Mouse (Mus musculus) liver, adult 2 months (tissue): ENCODE measurements around the gene Slc20a1. TPM values are rescaled to one million over a fixed set of nuclear protein-coding genes. Genes with fewer than 3 reads are reported as not detected.
A peak's percentile ranks its signal among the peaks of the same experiment; 100 is the strongest.

Experiments
- DNase-seq: peaks from one replicate; pipeline ENCODE4 v3.0.0-alpha.2; 2011; ENCODE audit warnings: low read depth, low spot score; ENCODE audit errors: extremely low read depth
- H3K27ac ChIP-seq: fragments of 200-500 bp; replicated peaks from 2 replicates; pipeline ENCODE4 v1.5.1; 2012; ENCODE audit warnings: low read depth, mild to moderate bottlenecking, control low read depth, inconsistent platforms, low read length; ENCODE audit not compliant: insufficient read depth
- H3K27me3 ChIP-seq: fragments of 200-500 bp; 2 replicates; pipeline ENCODE4 v1.6.1; 2012; ENCODE audit warnings: mild to moderate bottlenecking, moderate library complexity, low read length, inconsistent platforms; ENCODE audit not compliant: control insufficient read depth, insufficient read depth
- H3K36me3 ChIP-seq: fragments of 200-500 bp; 2 replicates; pipeline ENCODE4 v1.6.1; 2012; ENCODE audit warnings: low read length, inconsistent platforms; ENCODE audit not compliant: control insufficient read depth, insufficient read depth
- H3K4me1 ChIP-seq: fragments of 200-500 bp; 2 replicates; pipeline ENCODE4 v1.6.1; 2011; ENCODE audit warnings: low read length; ENCODE audit not compliant: control insufficient read depth, insufficient read depth
- H3K4me3 ChIP-seq: fragments of 200-500 bp; 2 replicates; pipeline ENCODE4 v1.5.1; 2011; ENCODE audit warnings: low read depth, mild to moderate bottlenecking, control low read depth, low read length, moderate library complexity; ENCODE audit not compliant: insufficient read depth
- H3K79me2 ChIP-seq: fragments of 200-500 bp; 2 replicates; pipeline ENCODE4 v1.6.1; 2012; ENCODE audit warnings: inconsistent platforms, mild to moderate bottlenecking, low read length, moderate library complexity; ENCODE audit not compliant: control insufficient read depth, insufficient read depth
- H3K9ac ChIP-seq: fragments of 200-500 bp; 2 replicates; pipeline ENCODE4 v1.6.1; 2012; ENCODE audit warnings: low read depth, mild to moderate bottlenecking, control low read depth, inconsistent platforms, low read length
- CTCF ChIP-seq: fragments of 200-500 bp; IDR thresholded peaks from 2 replicates; pipeline ENCODE4 v1.5.1; 2011; ENCODE audit warnings: low read depth, low read length, control low read depth
- POLR2A ChIP-seq: fragments of 200-500 bp; IDR thresholded peaks from 2 replicates; pipeline ENCODE4 v1.6.1; 2011; ENCODE audit warnings: low read length, control low read depth; ENCODE audit not compliant: insufficient read depth; ENCODE audit errors: extremely low read depth
- WGBS: fragments of 180-500 bp; shearing (Covaris S2); methylation state at CpG from one replicate; pipeline ENCODE4 v1.1.7; 2018; 5-methylcytosine and 5-hydroxymethylcytosine counted together
- polyA plus RNA-seq: library from polyadenylated mRNA; depleted of rRNA; stranded (reverse); fragments of >200 nt; gene quantifications from 2 replicates; pipeline ENCODE4 v1.2.3, GENCODE M21; 2012
- total RNA-seq: library from RNA; depleted of rRNA; stranded (reverse); fragments of >200 nt; gene quantifications from 2 replicates; pipeline ENCODE4 v1.2.3, GENCODE M21; 2014

Gene Slc20a1
- total and polyA plus RNA-seq, 2 experiments = 9.4 to 36.0 TPM

DNA sequence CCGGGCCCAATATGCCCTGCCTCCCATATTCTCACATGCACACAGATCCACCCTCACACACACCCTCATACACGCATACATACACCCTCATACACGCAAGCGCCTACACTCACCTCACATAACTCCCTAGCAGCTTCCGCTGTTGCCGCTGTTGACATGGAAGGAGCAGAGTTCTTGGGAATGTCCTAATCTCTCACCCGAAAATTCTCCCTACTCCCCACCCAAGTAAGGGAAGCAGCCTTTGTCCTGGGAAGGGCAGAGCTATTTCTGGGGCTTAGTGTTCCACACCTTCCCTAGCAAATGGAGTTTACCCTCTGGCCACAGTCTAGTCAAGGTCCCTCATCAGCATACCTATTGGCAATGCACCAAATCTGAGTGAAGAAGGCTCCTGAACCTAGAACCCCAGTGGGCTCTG, 49.1 kb downstream of the Slc20a1 start:
- H3K9ac ChIP-seq = no peak overlapping the region
- no peak overlapping the region for H3K4me3 ChIP-seq
- no peak overlapping the region for H3K27ac ChIP-seq
- H3K27me3 ChIP-seq = no peaks in the 10 kb centered on the region
- no peak for TF ChIP-seq POLR2A
- TF ChIP-seq CTCF = no peak
- 0 out of 2 replicates have a peak, but pooled peaks cover 4% of the 10 kb centered on the region for H3K4me1 ChIP-seq
- H3K79me2 ChIP-seq = no peaks in the 10 kb centered on the region
- no peaks in the 10 kb centered on the region for H3K36me3 ChIP-seq
- peak; percentile 33 for DNase-seq
- 91% methylated on average over 7 of the region's 7 CpGs for WGBS

DNA sequence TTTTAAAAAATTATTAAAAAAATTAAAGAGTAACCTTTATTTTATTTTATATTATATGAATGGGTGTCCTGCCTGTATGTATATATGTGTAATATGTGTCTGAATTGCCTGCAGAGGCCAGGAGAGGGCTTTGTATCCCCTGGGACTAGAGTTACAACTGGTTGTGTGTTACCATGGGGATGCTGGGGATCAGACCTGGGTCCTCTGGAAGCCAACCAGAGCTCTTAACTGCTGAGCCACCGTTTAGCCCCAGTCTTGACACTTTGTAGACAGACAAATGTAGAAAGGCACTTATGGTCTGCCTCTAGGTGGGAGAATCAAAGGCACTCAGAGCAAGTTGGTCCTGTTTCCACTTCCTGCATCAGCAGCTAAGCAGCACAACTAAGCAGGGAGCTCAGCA, 50.8 kb downstream of the Slc20a1 start:
- H3K36me3 ChIP-seq = no peaks in the 10 kb centered on the region
- H3K27me3 ChIP-seq = no peaks in the 10 kb centered on the region
- 79% methylated on average over 1 of the region's 1 CpGs for WGBS
- H3K4me1 ChIP-seq = no peaks in the 10 kb centered on the region
- no peak overlapping the region for H3K9ac ChIP-seq
- DNase-seq = no peak
- no peak overlapping the region for H3K4me3 ChIP-seq
- no peak overlapping the region for H3K27ac ChIP-seq
- no peaks in the 10 kb centered on the region for H3K79me2 ChIP-seq
- TF ChIP-seq CTCF = no peak
- TF ChIP-seq POLR2A = no peak

DNA sequence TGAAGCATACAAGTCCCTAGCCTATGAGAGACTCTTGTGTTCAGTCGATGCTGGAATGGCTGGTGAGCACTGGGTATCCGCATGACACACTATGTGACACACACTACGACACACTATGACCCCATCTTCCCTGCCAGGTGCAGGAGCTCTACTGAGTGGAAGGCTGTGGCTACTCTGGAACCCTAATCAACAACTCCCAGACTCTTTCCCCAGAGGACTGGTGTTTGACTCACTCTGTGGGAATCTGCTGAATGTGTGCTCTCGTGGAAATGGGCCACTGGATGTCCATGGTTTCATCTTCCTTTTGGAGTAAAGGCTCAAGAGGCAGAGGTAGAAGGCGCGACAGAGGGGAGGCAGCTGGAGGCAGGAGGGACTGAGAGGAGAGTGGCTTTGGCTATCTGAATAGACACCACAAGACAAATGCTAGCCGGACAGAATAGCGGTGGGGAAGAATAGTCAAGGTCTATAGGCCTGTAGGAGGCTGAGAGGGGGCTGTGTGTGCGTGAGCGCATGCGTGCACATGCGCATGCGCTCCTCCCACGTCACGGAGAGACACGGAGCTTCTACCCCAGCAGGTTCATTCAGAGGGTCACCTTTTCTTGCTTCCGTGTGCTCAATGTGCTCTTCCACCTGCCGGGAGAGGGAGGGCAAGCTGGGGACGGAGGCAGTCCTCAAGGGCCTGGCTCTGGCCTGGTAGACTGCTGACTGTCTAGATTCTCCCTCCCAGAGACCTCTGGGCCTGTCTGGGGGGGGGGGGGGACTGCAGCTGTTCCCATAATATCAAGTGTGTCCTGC, 54.5 kb downstream of the Slc20a1 start:
- 93% methylated on average over 19 of the region's 19 CpGs for WGBS
- no peaks in the 10 kb centered on the region for H3K79me2 ChIP-seq
- no peak overlapping the region for H3K4me3 ChIP-seq
- H3K27me3 ChIP-seq = no peaks in the 10 kb centered on the region
- no peaks in the 10 kb centered on the region for H3K4me1 ChIP-seq
- H3K9ac ChIP-seq = no peak overlapping the region
- no peaks in the 10 kb centered on the region for H3K36me3 ChIP-seq
- TF ChIP-seq CTCF (no peak), POLR2A (no peak)
- no peak for DNase-seq
- no peak overlapping the region for H3K27ac ChIP-seq

DNA sequence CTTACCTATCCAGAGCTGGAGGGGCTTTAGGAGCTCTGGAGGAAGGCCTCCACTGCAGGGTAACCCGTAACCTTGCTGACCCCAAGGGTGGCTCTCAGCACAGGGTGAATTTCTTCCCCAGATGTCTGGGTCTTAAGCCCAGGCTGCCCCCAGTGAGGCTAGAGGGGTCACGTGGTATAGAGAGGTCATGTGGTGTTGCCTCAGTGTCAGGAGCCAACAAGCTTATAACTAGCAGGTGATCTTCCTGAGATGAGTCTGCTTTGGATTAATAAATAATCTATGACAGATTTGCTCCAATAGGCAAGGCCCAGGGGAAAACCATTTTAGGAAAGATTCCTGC, 55.0 kb downstream of the Slc20a1 start:
- no peak for DNase-seq
- Histone ChIP-seq H3K9ac (no peak overlapping the region), H3K27ac (no peak overlapping the region), H3K36me3 (no peaks in the 10 kb centered on the region), H3K4me3 (no peak overlapping the region), H3K27me3 (no peaks in the 10 kb centered on the region), H3K79me2 (no peaks in the 10 kb centered on the region), H3K4me1 (no peaks in the 10 kb centered on the region)
- 81% methylated on average over 2 of the region's 2 CpGs for WGBS
- TF ChIP-seq CTCF (no peak), POLR2A (no peak)

DNA sequence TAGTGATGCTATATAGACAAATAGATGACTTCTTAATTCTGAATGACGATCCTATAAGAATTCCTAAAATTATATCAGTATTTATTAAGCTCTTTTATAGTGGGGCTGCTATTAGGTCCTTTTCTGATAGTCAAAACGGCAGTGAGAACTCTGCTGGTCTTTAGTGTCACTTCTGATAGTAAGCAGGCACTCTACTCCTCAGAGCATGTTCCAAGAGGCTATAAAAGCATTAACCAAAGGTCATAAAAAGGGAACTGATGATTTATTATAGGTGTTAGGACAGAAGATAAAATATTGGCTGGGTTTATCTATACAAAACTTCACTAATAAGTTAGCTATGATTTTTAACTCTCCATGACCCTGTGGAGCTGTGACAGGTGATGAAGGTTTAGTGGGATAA, 55.5 kb downstream of the Slc20a1 start:
- H3K27ac ChIP-seq = no peak overlapping the region
- 74% methylated on average over 2 of the region's 2 CpGs for WGBS
- H3K4me3 ChIP-seq = no peak overlapping the region
- H3K27me3 ChIP-seq = no peaks in the 10 kb centered on the region
- DNase-seq = no peak
- H3K9ac ChIP-seq = no peak overlapping the region
- H3K79me2 ChIP-seq = no peaks in the 10 kb centered on the region
- H3K4me1 ChIP-seq = no peaks in the 10 kb centered on the region
- H3K36me3 ChIP-seq = no peaks in the 10 kb centered on the region
- TF ChIP-seq CTCF (no peak), POLR2A (no peak)

DNA sequence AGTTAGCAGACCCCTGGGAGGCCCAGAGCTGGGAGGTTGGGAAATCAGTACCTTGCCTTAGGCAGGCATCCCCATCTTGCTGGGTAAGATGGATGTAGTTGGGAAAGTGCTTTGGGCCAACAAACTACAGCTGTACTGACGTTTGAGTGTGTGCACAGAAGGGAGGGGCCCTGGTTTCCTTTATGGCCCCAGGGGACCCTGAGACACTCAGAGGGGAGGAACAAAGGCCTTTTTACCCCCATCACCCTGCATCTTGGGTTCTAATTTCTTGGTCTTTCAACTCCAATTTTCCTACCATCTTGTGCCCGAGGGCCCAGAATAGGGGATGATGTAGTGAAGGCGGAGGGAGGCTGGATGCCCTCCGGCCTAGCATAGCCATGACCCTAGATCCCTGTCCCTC, 57.4 kb downstream of the Slc20a1 start:
- Histone ChIP-seq H3K4me1 (no peaks in the 10 kb centered on the region), H3K79me2 (no peaks in the 10 kb centered on the region), H3K27ac (no peak overlapping the region), H3K36me3 (no peaks in the 10 kb centered on the region), H3K9ac (no peak overlapping the region), H3K27me3 (no peaks in the 10 kb centered on the region), H3K4me3 (no peak overlapping the region)
- 89% methylated on average over 4 of the region's 4 CpGs for WGBS
- DNase-seq = no peak
- TF ChIP-seq CTCF (no peak), POLR2A (no peak)
